In the genomic region with DNA sequence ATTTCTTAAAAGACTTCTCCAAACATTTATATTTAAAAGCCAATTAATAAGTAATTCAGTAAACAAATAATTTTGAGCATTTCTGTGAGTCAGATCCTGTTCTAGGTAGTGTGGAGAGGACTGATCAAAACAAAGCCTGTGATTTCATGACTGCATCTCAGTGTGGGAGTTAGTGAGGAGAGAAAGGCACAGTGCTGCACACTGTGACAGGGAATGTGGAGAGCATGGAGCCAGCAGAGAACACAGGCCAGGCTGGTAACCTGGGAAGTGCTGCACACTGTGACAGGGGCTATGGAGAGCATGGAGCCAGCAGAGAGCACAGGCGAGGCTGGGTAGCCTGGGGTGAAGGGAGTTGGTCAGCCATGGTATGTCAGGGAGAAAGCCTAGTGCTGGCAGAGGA, we compare ENCODE assay signal across 22 mouse cellular contexts. TPM values are rescaled to one million over a fixed set of nuclear protein-coding genes. Genes with fewer than 3 reads are reported as not detected.
DNase-seq lines count a peak whose midpoint lies in the region; ATAC-seq and TF ChIP-seq lines count a peak whose summit lies in the region.
"Had no signal": no experiment of that assay in that cellular context is flagged by ENCODE, and none has a peak within 500 bp of the region (broad histone marks: within the 10 kb centered on the region; RNA-seq: fewer than 3 reads in every experiment).

No protein-coding gene starts in this region.

- H3K27ac ChIP-seq in layer of hippocampus, adult 2 months: peak overlapping the region; percentile 80
- H3K27ac ChIP-seq in olfactory bulb, adult 2 months (ENCODE audit: insufficient read depth, low read depth, low read length): peak overlapping the region; percentile 79
- H3K27ac ChIP-seq: embryonic facial prominence, embryonic 12.5 days; limb, embryonic 15.5 days; liver, embryonic 15.5 days had no signal

- TF ChIP-seq CTCF in layer of hippocampus, adult 2 months (conservative IDR thresholded peaks at IDR 0.05): no peak
- no peak for TF ChIP-seq CTCF in olfactory bulb, adult 2 months (IDR thresholded peaks at IDR 0.05; ENCODE audit: insufficient read depth, low read depth, low read length)

- WGBS in olfactory bulb, adult 2 months: 57% methylated on average over 1 of the region's 1 CpGs

- peak; percentile 91 for ATAC-seq in frontal cortex, adult (ENCODE audit: low TSS enrichment)
- ATAC-seq: forebrain, embryonic 14.5 days; hindbrain, embryonic 16.5 days; intestine, embryonic 16.5 days had no signal

- TF ChIP-seq POLR2A in olfactory bulb, adult 2 months (IDR thresholded peaks at IDR 0.05; ENCODE audit: insufficient read depth, low read depth, low read length): no peak

- DNase-seq in frontal cortex, postnatal 25 days (ENCODE audit: low spot score in 2 of 2): no peak
- DNase-seq in layer of hippocampus, adult 2 months (ENCODE audit: low spot score in 2 of 2): peak; percentile 28 to 49
- no peak for DNase-seq in layer of hippocampus, postnatal 25 days (ENCODE audit: extremely low spot score in 1 of 2, low spot score in 1 of 2)
- peak; percentile 37 for DNase-seq in right cerebral cortex, adult 18-20 months
- no peak for DNase-seq in right cerebral cortex, postnatal 14 days
- DNase-seq in adrenal gland, postnatal 36 days: no peak
- DNase-seq: adrenal gland, postnatal 25 days; cerebellum, adult 9-11 months; heart, postnatal 36 days; kidney, postnatal 36 days; midbrain, embryonic 14.5 days; thymus, adult 18-20 months; thymus, postnatal 4 days had no signal

- H3K4me3 ChIP-seq in layer of hippocampus, adult 2 months: no peak overlapping the region
- no peak overlapping the region for H3K4me3 ChIP-seq in olfactory bulb, adult 2 months (ENCODE audit: insufficient read depth, low read depth, low read length)
- H3K4me3 ChIP-seq: embryonic facial prominence, embryonic 12.5 days; limb, embryonic 15.5 days; liver, embryonic 15.5 days; myocyte had no signal

- peaks cover 11% of the 10 kb centered on the region for H3K4me1 ChIP-seq in olfactory bulb, adult 2 months (ENCODE audit: control insufficient read depth, insufficient read depth, low read length)

RNA-seq across cellular contexts. Expression of a gene that starts 48.1 kb away (rescaled TPM):
- total RNA-seq in layer of hippocampus, adult 2 months (2021): 100 to 1,000 TPM; 168 to 172 TPM
- 100 to 1,000 TPM; 145 to 152 TPM for total RNA-seq in layer of hippocampus, postnatal 25 days (2021)
- polyA plus RNA-seq in olfactory bulb, adult 2 months (2012; ENCODE audit: insufficient read depth, insufficient read length, low replicate concordance, missing spikeins): not detected in 2 replicates
- total RNA-seq in adrenal gland, postnatal 36 days (2021): 10 to 100 TPM; 25.6 to 29.1 TPM

Comparison
In these comparisons a context has a peak if more than half of its experiments do, and no peak if none do; other contexts are left out.
1. DNase-seq: peak in layer of hippocampus, adult 2 months (2 of 2) and right cerebral cortex, adult 18-20 months (single experiment); none in frontal cortex, postnatal 25 days (0 of 2), layer of hippocampus, postnatal 25 days (0 of 2), right cerebral cortex, postnatal 14 days (single experiment) and adrenal gland, postnatal 36 days (0 of 2).
2. RNA of a gene that starts 48.1 kb away (total RNA-seq): 168 to 172 TPM in layer of hippocampus, adult 2 months and 145 to 152 TPM in layer of hippocampus, postnatal 25 days; 25.6 to 29.1 TPM in adrenal gland, postnatal 36 days; every median in the first group is over 4 times any median in the second.